Mouse (Mus musculus) limb, embryonic 14.5 days (tissue): ENCODE data around the gene Gabbr1. TPM values are rescaled to one million over a fixed set of nuclear protein-coding genes. Genes with fewer than 3 reads are reported as not detected.

Experiments
- ATAC-seq: fragments of 200-750 bp; cut with Nextera tagmentation; 2 replicates; pipeline ENCODE4 v1.8.0; 2017; ENCODE audit warnings: low read depth, moderate number of reproducible peaks, moderate TSS enrichment; ENCODE audit not compliant: low FRiP score
- DNase-seq: peaks from one replicate; pipeline ENCODE4 v3.0.0-alpha.2; 2015; ENCODE audit warnings: low spot score
- H3K27ac ChIP-seq: fragments of 300-500 bp; sonication (generic); replicated peaks from 2 replicates; pipeline ENCODE4 v1.5.1; 2014; ENCODE audit warnings: low read depth, mild to moderate bottlenecking, low read length, moderate library complexity, mixed read lengths
- H3K27me3 ChIP-seq: fragments of 300-500 bp; sonication (generic); 2 replicates; pipeline ENCODE4 v1.6.1; 2014; ENCODE audit warnings: low read length, mixed read lengths; ENCODE audit not compliant: control insufficient read depth, insufficient read depth
- H3K36me3 ChIP-seq: fragments of 300-500 bp; sonication (generic); 2 replicates; pipeline ENCODE4 v1.6.1; 2014; ENCODE audit warnings: mild to moderate bottlenecking, low read length, moderate library complexity, mixed read lengths; ENCODE audit not compliant: control insufficient read depth, insufficient read depth
- H3K4me1 ChIP-seq: fragments of 300-500 bp; sonication (generic); 2 replicates; pipeline ENCODE4 v1.6.1; 2014; ENCODE audit warnings: antibody characterized with exemption, low read length, mixed read lengths; ENCODE audit not compliant: control insufficient read depth, insufficient read depth
- H3K4me2 ChIP-seq: fragments of 300-500 bp; sonication (generic); replicated peaks from 2 replicates; pipeline ENCODE4 v1.6.1; 2014; ENCODE audit warnings: low read depth, mild to moderate bottlenecking, low read length, moderate library complexity; ENCODE audit not compliant: severe bottlenecking
- H3K4me3 ChIP-seq: fragments of 300-500 bp; sonication (generic); replicated peaks from 2 replicates; pipeline ENCODE4 v1.5.1; 2014; ENCODE audit warnings: low read length
- H3K9ac ChIP-seq: fragments of 300-500 bp; sonication (generic); 2 replicates; pipeline ENCODE4 v1.6.1; 2014; ENCODE audit warnings: mild to moderate bottlenecking, low read depth, low read length, moderate library complexity; ENCODE audit not compliant: severe bottlenecking
- H3K9me3 ChIP-seq: fragments of 300-500 bp; sonication (generic); 2 replicates; pipeline ENCODE4 v1.6.1; 2016; ENCODE audit warnings: low read length; ENCODE audit not compliant: control insufficient read depth
- POLR2A ChIP-seq: fragments of 200-500 bp; IDR thresholded peaks from 2 replicates; pipeline ENCODE4 v1.8.0; 2012; ENCODE audit warnings: inconsistent platforms, mild to moderate bottlenecking, moderate library complexity, borderline replicate concordance; ENCODE audit not compliant: insufficient read depth, insufficient read length; ENCODE audit errors: extremely low read depth
- WGBS: fragments of 180-500 bp; shearing (Covaris S2); extraction: QIAGEN DNeasy Blood & Tissue Kit; methylation state at CpG from one replicate; pipeline ENCODE4 v1.1.7; 2014; 5-methylcytosine and 5-hydroxymethylcytosine counted together
- polyA plus RNA-seq, 2 experiments: library from polyadenylated mRNA; depleted of rRNA in 1 of 2; stranded (reverse) in 1 of 2; unstranded in 1 of 2; fragments of >200 nt; fragmentation: Nextera tagmentation in 1 of 2; extraction: Ambion mirVana in 1 of 2; gene quantifications; 2 replicates each; pipeline versions ENCODE4 v1.2.1 to v1.2.3; 2012 to 2014

Gabbr1 gene
- polyA plus RNA-seq, 2 experiments = 8.4 to 111 TPM

- no peak overlapping the region for H3K27ac ChIP-seq
- no peaks in the 10 kb centered on the region for H3K4me1 ChIP-seq
- no peak for TF ChIP-seq POLR2A
- WGBS = 75% methylated on average over 2 of the region's 2 CpGs
- no peaks in the 10 kb centered on the region for H3K27me3 ChIP-seq
- H3K9ac ChIP-seq = no peak overlapping the region
- ATAC-seq (no peak), DNase-seq (no peak)
- H3K4me2 ChIP-seq = no peak overlapping the region
- no peaks in the 10 kb centered on the region for H3K9me3 ChIP-seq
- H3K36me3 ChIP-seq = no peaks in the 10 kb centered on the region
- H3K4me3 ChIP-seq = no peak overlapping the region
These were observed 6.5 kb upstream of the Gabbr1 start for GRCm38 (mm10) chr17:37039127-37039894.

- Histone ChIP-seq H3K27ac (no peak overlapping the region), H3K9ac (no peak overlapping the region)
These were observed 1.0 kb upstream of the Gabbr1 start for GRCm38 (mm10) chr17:37044651-37045244.

GRCm38 (mm10) chr17:37046312-37047112, 746 bp downstream of the Gabbr1 start:
- Histone ChIP-seq H3K4me3 (peak overlapping the region; percentile 86), H3K27me3 (no peaks in the 10 kb centered on the region), H3K4me2 (peak overlapping the region; percentile 87), H3K9ac (peak overlapping the region; percentile 94), H3K36me3 (0 out of 2 replicates have a peak, but pooled peaks cover 4% of the 10 kb centered on the region), H3K27ac (peak overlapping the region; percentile 77), H3K4me1 (peaks cover 27% of the 10 kb centered on the region), H3K9me3 (no peaks in the 10 kb centered on the region)
- WGBS = under 1% methylated on average over 19 of the region's 58 CpGs
- peak; percentile 67 for DNase-seq
- ATAC-seq = peak; percentile 71
- no peak for TF ChIP-seq POLR2A

More at GRCm38 (mm10) chr17:37044651-37045244, 1.0 kb upstream of the Gabbr1 start:
- Histone ChIP-seq H3K9me3 (no peaks in the 10 kb centered on the region), H3K4me1 (peaks cover 18% of the 10 kb centered on the region), H3K4me2 (peak overlapping the region; percentile 87), H3K27me3 (no peaks in the 10 kb centered on the region), H3K36me3 (0 out of 2 replicates have a peak, but pooled peaks cover 4% of the 10 kb centered on the region), H3K4me3 (peak overlapping the region; percentile 86)
- WGBS = 61% methylated on average over 7 of the region's 7 CpGs
- no peak for TF ChIP-seq POLR2A
- no peak for DNase-seq
- no peak for ATAC-seq

- Histone ChIP-seq H3K4me2 (peak overlapping the region; percentile 87), H3K4me3 (peak overlapping the region; percentile 86), H3K27me3 (no peaks in the 10 kb centered on the region), H3K9me3 (no peaks in the 10 kb centered on the region), H3K4me1 (peaks cover 28% of the 10 kb centered on the region), H3K36me3 (peaks cover 4% of the 10 kb centered on the region; the same call in 1 of the 2 replicates), H3K9ac (0 out of 2 replicates have a peak overlapping the region, but pooled peaks have one; percentile 94), H3K27ac (no peak overlapping the region)
- ATAC-seq (no peak), DNase-seq (no peak)
- TF ChIP-seq POLR2A = no peak
- WGBS = 24% methylated on average over 19 of the region's 19 CpGs
These were observed 1.7 kb downstream of the Gabbr1 start for GRCm38 (mm10) chr17:37047332-37047976.
